Mouse (Mus musculus) liver, embryonic 14.5 days (tissue): ENCODE measurements around the gene Samsn1.

Experiments
- CTCF ChIP-seq: IDR thresholded peaks from 2 replicates; pipeline ENCODE4 v1.5.1; 2016; ENCODE audit warnings: antibody characterized with exemption, low read depth, control low read depth
- EP300 ChIP-seq: IDR thresholded peaks from 2 replicates; pipeline ENCODE4 v1.6.1; 2016; ENCODE audit warnings: antibody characterized with exemption, low read depth

- no peak for TF ChIP-seq CTCF
- TF ChIP-seq EP300 = no peak
Measured at GRCm38 (mm10) chr16:75962021-75962420, 60.1 kb downstream of the Samsn1 start.
